Mouse (Mus musculus) cortical plate, adult 2 months (tissue): ENCODE data around the gene Ehmt2.

Experiments used
- CTCF ChIP-seq: fragments of 200-500 bp; IDR thresholded peaks from 2 replicates; pipeline ENCODE4 v1.5.1; 2011; ENCODE audit warnings: mild to moderate bottlenecking, control low read depth, low read length; ENCODE audit not compliant: insufficient read depth; ENCODE audit errors: extremely low read depth
- POLR2A ChIP-seq: fragments of 200-500 bp; IDR thresholded peaks from 2 replicates; pipeline ENCODE4 v1.6.1; 2011; ENCODE audit warnings: mild to moderate bottlenecking, low read length, control low read depth; ENCODE audit not compliant: insufficient read depth; ENCODE audit errors: extremely low read depth

GRCm38 (mm10) chr17:34881683-34882310 lies 16.5 kb upstream of the Ehmt2 start, which contains the start of gene Gm20547:
- no peak for TF ChIP-seq CTCF
- no peak for TF ChIP-seq POLR2A
